Mouse (Mus musculus): ENCODE measurements around the gene Eomes.

DNA sequence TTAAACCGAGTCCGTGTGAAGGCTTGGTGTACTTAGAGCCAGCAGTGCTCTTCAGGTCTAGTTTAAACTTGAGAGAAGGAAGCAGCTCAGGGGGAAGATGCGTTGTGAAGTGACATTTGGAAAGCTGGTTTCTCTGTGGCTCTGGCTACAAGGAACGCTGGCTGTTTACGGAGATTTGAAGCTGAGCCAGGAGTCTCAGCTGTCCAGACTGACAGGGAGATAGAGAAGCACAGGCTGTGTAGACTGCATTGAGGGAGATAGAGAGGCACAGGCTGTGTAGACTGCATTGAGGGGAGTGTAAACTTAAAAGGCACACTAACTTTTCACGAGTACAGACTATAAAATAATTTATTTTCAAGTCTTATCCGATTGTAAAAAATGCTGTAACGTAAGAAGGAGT is 42.0 kb downstream of the Eomes start:
- TF ChIP-seq CTCF (IDR thresholded peaks at IDR 0.05; ENCODE audit: low read depth) = no peak
- no peak for TF ChIP-seq EP300 (IDR thresholded peaks at IDR 0.05; ENCODE audit: low read depth)
